Mouse (Mus musculus) right cerebral cortex, postnatal 14 days (tissue): ENCODE data around the gene Gm7073.

Source experiments
- DNase-seq: peaks from one replicate; pipeline ENCODE4 v3.0.0; 2022

Gm7073 gene

GRCm38 (mm10) chrX:60539149-60539548 lies at the start of gene Gm7073:
Gene Gm7073, minus strand, starts transcription at chrX:60539249.
- no peak for DNase-seq

GRCm38 (mm10) chrX:60570539-60570938 lies 31.5 kb upstream of the Gm7073 start:
- DNase-seq = no peak

GRCm38 (mm10) chrX:60569047-60569446 lies 30.0 kb upstream of the Gm7073 start:
- no peak for DNase-seq

- DNase-seq = no peak
Observed at GRCm38 (mm10) chrX:60555242-60555641, 16.2 kb upstream of the Gm7073 start.

- peak; percentile 30 for DNase-seq
Observed at GRCm38 (mm10) chrX:60547444-60548304, 8.6 kb upstream of the Gm7073 start.

- no peak for DNase-seq
Observed at GRCm38 (mm10) chrX:60547098-60547443, 8.0 kb upstream of the Gm7073 start.

GRCm38 (mm10) chrX:60545906-60546305 lies 6.9 kb upstream of the Gm7073 start:
- DNase-seq = no peak

- no peak for DNase-seq
Observed at GRCm38 (mm10) chrX:60545444-60545843, 6.4 kb upstream of the Gm7073 start.

- DNase-seq = no peak
Observed at GRCm38 (mm10) chrX:60544098-60544497, 5.0 kb upstream of the Gm7073 start.

- DNase-seq = no peak
Observed at GRCm38 (mm10) chrX:60542901-60543300, 3.9 kb upstream of the Gm7073 start.

- peak; percentile 15 for DNase-seq
Observed at GRCm38 (mm10) chrX:60503995-60504394, 35.1 kb downstream of the Gm7073 start.

- no peak for DNase-seq
Observed at GRCm38 (mm10) chrX:60497750-60498149, 41.3 kb downstream of the Gm7073 start.

GRCm38 (mm10) chrX:60495308-60495707 lies 43.7 kb downstream of the Gm7073 start:
- DNase-seq = no peak

GRCm38 (mm10) chrX:60463786-60464185 lies 75.3 kb downstream of the Gm7073 start:
- DNase-seq = no peak

- DNase-seq = no peak
Observed at GRCm38 (mm10) chrX:60414563-60415111, 124.4 kb downstream of the Gm7073 start.

GRCm38 (mm10) chrX:60405681-60406080 lies 133.4 kb downstream of the Gm7073 start:
- DNase-seq = no peak

GRCm38 (mm10) chrX:60404668-60405044 lies 134.4 kb downstream of the Gm7073 start:
- DNase-seq = peak; percentile 75

GRCm38 (mm10) chrX:60403764-60404667 lies 135.0 kb downstream of the Gm7073 start:
- DNase-seq = peak; percentile 31

GRCm38 (mm10) chrX:60403062-60403763 lies 135.8 kb downstream of the Gm7073 start:
- no peak for DNase-seq

- no peak for DNase-seq
Observed at GRCm38 (mm10) chrX:60394292-60394691, 144.8 kb downstream of the Gm7073 start.

- DNase-seq = no peak
Observed at GRCm38 (mm10) chrX:60386852-60387251, 152.2 kb downstream of the Gm7073 start.
